Comparison of ENCODE assay signal across 8 mouse cellular contexts in the genomic region with DNA sequence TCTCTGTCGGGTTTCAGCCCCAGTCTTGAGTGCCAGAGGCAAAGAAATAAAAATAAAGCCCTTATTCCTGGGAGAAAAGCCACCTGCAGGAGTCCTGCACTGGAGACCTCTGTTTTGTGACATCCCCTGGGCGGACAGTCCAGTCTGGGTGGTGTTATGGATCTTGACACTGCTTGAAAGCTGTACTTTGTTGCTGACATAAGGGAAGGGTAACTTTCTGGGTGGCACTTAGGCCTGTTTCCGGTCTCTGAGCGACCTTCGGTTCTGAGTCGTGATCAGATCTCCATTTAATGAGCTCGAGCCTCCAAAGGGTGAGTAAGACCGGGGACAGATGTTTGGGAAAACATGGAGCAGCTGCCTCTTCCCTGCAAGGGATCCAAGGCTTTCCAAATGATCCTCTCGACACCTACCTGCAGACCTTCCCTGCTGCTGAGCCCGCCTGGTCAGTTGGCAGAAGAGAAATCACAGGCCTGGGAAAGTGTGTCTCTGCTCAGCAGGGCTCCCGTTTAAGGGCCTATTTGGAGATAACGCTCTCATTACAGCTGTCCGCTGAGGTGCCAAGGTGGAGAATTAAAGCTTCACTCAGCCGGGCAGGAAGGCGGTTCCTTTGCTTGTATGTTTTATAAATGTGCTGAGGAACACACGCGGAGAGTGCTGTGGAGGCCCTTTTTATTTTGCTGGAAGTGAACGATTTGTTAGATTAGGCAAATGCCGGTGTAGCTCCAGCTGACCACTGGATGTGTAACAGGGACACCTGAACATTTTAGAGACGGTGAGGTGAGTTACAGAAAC. TPM values are rescaled to one million over a fixed set of nuclear protein-coding genes. Genes with fewer than 3 reads are reported as not detected.
A peak's percentile ranks its signal among the peaks of the same experiment; 100 is the strongest.
DNase-seq lines count a peak whose midpoint lies in the region; ATAC-seq and TF ChIP-seq lines count a peak whose summit lies in the region.

No protein-coding gene starts in this region.

- H3K4me3 ChIP-seq in embryonic facial prominence, embryonic 11.5 days (ENCODE audit: low read depth, low read length), result peak overlapping the region; percentile 73; the same call in 1 of the 2 replicates
- no peak overlapping the region for H3K4me3 ChIP-seq in intestine, postnatal 0 days (ENCODE audit: low read depth, low read length)
- no peak overlapping the region for H3K4me3 ChIP-seq in neural tube, embryonic 11.5 days (ENCODE audit: low read depth, low read length)

- H3K9ac ChIP-seq in embryonic facial prominence, embryonic 11.5 days (replicated peaks; ENCODE audit: low read length), result no peak overlapping the region
- H3K9ac ChIP-seq in intestine, postnatal 0 days (ENCODE audit: low read depth, low read length), result no peak overlapping the region
- no peak overlapping the region for H3K9ac ChIP-seq in neural tube, embryonic 11.5 days (ENCODE audit: low read length)

- H3K9me3 ChIP-seq in embryonic facial prominence, embryonic 11.5 days (replicated peaks; ENCODE audit: control insufficient read depth, low read length), result no peaks in the 10 kb centered on the region
- no peaks in the 10 kb centered on the region for H3K9me3 ChIP-seq in intestine, postnatal 0 days (ENCODE audit: control insufficient read depth)
- no peaks in the 10 kb centered on the region for H3K9me3 ChIP-seq in neural tube, embryonic 11.5 days (ENCODE audit: control insufficient read depth, low read length)

- ATAC-seq in embryonic facial prominence, embryonic 11.5 days (replicated peaks; ENCODE audit: insufficient number of reproducible peaks, low FRiP score, low TSS enrichment, low read depth), result peak; percentile 64
- ATAC-seq in intestine, postnatal 0 days, result peak; percentile 9; the same call in 1 of the 2 replicates
- peak; percentile 37; the same call in 1 of the 2 replicates for ATAC-seq in neural tube, embryonic 11.5 days (ENCODE audit: insufficient read depth, low FRiP score, low TSS enrichment)
- ATAC-seq in inflammation-experienced regulatory T-cells, adult 6 months, result no peak

- no peaks in the 10 kb centered on the region for H3K36me3 ChIP-seq in embryonic facial prominence, embryonic 11.5 days (replicated peaks; ENCODE audit: control insufficient read depth, insufficient read depth, low read depth, low read length)
- no peaks in the 10 kb centered on the region for H3K36me3 ChIP-seq in intestine, postnatal 0 days (ENCODE audit: control insufficient read depth, insufficient read depth)
- H3K36me3 ChIP-seq in neural tube, embryonic 11.5 days (ENCODE audit: control insufficient read depth, insufficient read depth, low read length), result no peaks in the 10 kb centered on the region

- no peak for TF ChIP-seq CTCF in intestine, postnatal 0 days (IDR thresholded peaks at IDR 0.05; ENCODE audit: low read depth)

- no peaks in the 10 kb centered on the region for H3K4me1 ChIP-seq in embryonic facial prominence, embryonic 11.5 days (ENCODE audit: control insufficient read depth, insufficient read depth, low read length)
- H3K4me1 ChIP-seq in intestine, postnatal 0 days (replicated peaks; ENCODE audit: control insufficient read depth, insufficient read depth, low read length), result peaks cover 6% of the 10 kb centered on the region; the same call in 1 of the 2 replicates
- no peaks in the 10 kb centered on the region for H3K4me1 ChIP-seq in neural tube, embryonic 11.5 days (ENCODE audit: control insufficient read depth, insufficient read depth, low read length)

- peak; percentile 8 for DNase-seq in embryo, embryonic 10.5 days (ENCODE audit: low spot score)
- no peak for DNase-seq in embryo, embryonic 10 days (ENCODE audit: low spot score)
- peak; percentile 4 for DNase-seq in 3T3-L1 (ENCODE audit: low read depth, low spot score)
- no peak for DNase-seq in embryonic facial prominence, embryonic 11.5 days (ENCODE audit: low spot score)
- DNase-seq in neural tube, embryonic 11.5 days (ENCODE audit: low spot score), result peak; percentile 21
- no peak for DNase-seq in right cerebral cortex, postnatal 10 days (ENCODE audit: low spot score in 2 of 2)

- 86% methylated on average over 20 of the region's 20 CpGs for WGBS in embryonic facial prominence, embryonic 11.5 days
- 84% methylated on average over 20 of the region's 20 CpGs for WGBS in intestine, postnatal 0 days
- 72% methylated on average over 20 of the region's 20 CpGs for WGBS in neural tube, embryonic 11.5 days

- no peaks in the 10 kb centered on the region for H3K27me3 ChIP-seq in embryonic facial prominence, embryonic 11.5 days (ENCODE audit: control insufficient read depth, insufficient read depth, low read length)
- no peaks in the 10 kb centered on the region for H3K27me3 ChIP-seq in intestine, postnatal 0 days (replicated peaks; ENCODE audit: control insufficient read depth, insufficient read depth, low read length)
- H3K27me3 ChIP-seq in neural tube, embryonic 11.5 days (ENCODE audit: control insufficient read depth, insufficient read depth, low read length), result no peaks in the 10 kb centered on the region

- no peak overlapping the region for H3K27ac ChIP-seq in embryonic facial prominence, embryonic 11.5 days (replicated peaks; ENCODE audit: low read depth, low read length)
- no peak overlapping the region for H3K27ac ChIP-seq in intestine, postnatal 0 days (ENCODE audit: low read depth, low read length)
- H3K27ac ChIP-seq in neural tube, embryonic 11.5 days (ENCODE audit: low read depth, low read length), result no peak overlapping the region

- peak overlapping the region; percentile 1 for H3K4me2 ChIP-seq in embryonic facial prominence, embryonic 11.5 days (ENCODE audit: low read depth, low read length)
- no peak overlapping the region for H3K4me2 ChIP-seq in intestine, postnatal 0 days (replicated peaks; ENCODE audit: low read depth)
- H3K4me2 ChIP-seq in neural tube, embryonic 11.5 days (ENCODE audit: low read depth), result peak overlapping the region; percentile 20; the same call in 1 of the 2 replicates

RNA-seq across cellular contexts. Expression of gene Cmc1, which starts 0.6 kb away (rescaled TPM):
- 39.3 and 46.7 TPM in 2 replicates for polyA plus RNA-seq in embryonic facial prominence, embryonic 11.5 days (2014; fragmentation: Nextera tagmentation; extraction: Ambion mirVana)
- polyA plus RNA-seq in intestine, postnatal 0 days (2015; fragmentation: Nextera tagmentation; extraction: Ambion mirVana), result 125 and 134 TPM in 2 replicates
- 38.7 and 40.5 TPM in 2 replicates for polyA plus RNA-seq in neural tube, embryonic 11.5 days (2014; fragmentation: Nextera tagmentation; extraction: Ambion mirVana)
- polyA plus RNA-seq in inflammation-experienced regulatory T-cells, adult 6 months (2017; shearing (Covaris generic)), result 100 to 1,000 TPM in 2 of 3 experiments, 10 to 100 TPM in 1; 93.2 to 110 (median 107) TPM

Comparison
In these comparisons a context has a peak if more than half of its experiments do, and no peak if none do; other contexts are left out.
1. DNase-seq: peak in embryo, embryonic 10.5 days (single experiment), 3T3-L1 (single experiment) and neural tube, embryonic 11.5 days (single experiment); none in embryo, embryonic 10 days (single experiment), embryonic facial prominence, embryonic 11.5 days (single experiment) and right cerebral cortex, postnatal 10 days (0 of 2).